Mouse (Mus musculus): ENCODE data around the gene D6Ertd527e. TPM values are rescaled to one million over a fixed set of nuclear protein-coding genes. Genes with fewer than 3 reads are reported as not detected.

Gene D6Ertd527e
- polyA plus RNA-seq (2015; fragmentation: Nextera tagmentation; extraction: Ambion mirVana): 0.13 and 0.23 TPM in 2 replicates

GRCm38 (mm10) chr6:87104123-87104796 is at the start of gene D6Ertd527e:
Gene D6Ertd527e (plus strand): TSS chr6:87104746.

Other genes starting within 250 kb of the D6Ertd527e start
- 79.4 and 86.7 TPM in 2 replicates for gene Nfu1, start 95.5 kb upstream of the D6Ertd527e start, polyA plus RNA-seq (2015; fragmentation: Nextera tagmentation; extraction: Ambion mirVana)
- gene Gfpt1, start 61.9 kb upstream of the D6Ertd527e start, polyA plus RNA-seq (2015; fragmentation: Nextera tagmentation; extraction: Ambion mirVana): 12.4 and 14.7 TPM in 2 replicates
- 4.7 and 5.5 TPM in 2 replicates for gene Antxr1, start 231.1 kb downstream of the D6Ertd527e start, polyA plus RNA-seq (2015; fragmentation: Nextera tagmentation; extraction: Ambion mirVana)
- 0.17 and 0.33 TPM in 2 replicates for gene Gkn1, start 246.2 kb downstream of the D6Ertd527e start, polyA plus RNA-seq (2015; fragmentation: Nextera tagmentation; extraction: Ambion mirVana)

All from urinary bladder, postnatal 0 days (tissue).